Comparison of ENCODE assay signal across 8 mouse cellular contexts in the genomic region with DNA sequence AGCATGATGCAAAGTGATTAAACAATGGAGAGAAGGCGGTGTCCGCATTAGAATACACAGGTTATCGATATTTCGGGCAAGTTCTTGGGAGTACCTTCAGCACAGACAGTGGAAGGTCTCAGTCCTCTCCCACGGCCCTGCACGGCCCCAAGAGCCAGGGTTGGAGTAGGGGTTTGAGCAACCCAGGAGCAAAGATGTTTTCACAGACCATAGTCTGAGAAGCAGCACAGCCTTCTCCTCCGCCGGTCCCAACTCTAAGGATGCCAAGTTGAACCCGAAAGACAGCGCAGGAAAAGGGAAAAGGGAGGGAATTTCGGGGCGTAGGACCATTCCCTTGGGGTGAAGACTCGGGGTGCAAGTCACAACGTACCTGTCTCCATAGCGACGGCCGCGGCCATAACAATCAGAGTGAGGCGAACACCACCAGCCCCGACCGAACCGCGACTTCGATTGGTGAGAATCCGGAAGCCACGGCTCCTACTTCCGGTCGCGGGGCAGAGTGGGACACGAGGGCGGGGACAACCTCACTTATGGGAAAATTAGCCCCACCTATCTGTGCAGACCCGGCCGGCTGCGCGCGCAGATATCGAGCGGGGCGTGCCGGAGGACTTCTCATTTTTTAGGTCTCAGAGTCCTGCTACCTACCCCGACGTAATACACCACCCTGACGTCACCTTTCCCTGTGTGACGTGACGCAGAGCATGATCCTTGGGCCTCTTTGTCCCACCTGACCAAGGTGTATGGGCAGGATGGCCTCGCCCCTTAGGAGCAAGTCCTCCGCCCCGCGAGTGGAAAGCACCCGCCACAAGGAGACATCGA. TPM values are rescaled to one million over a fixed set of nuclear protein-coding genes. Genes with fewer than 3 reads are reported as not detected.
DNase-seq lines count a peak whose midpoint lies in the region; ATAC-seq and TF ChIP-seq lines count a peak whose summit lies in the region.

No protein-coding gene starts in this region.

- peak; percentile 94 for ATAC-seq in heart, embryonic 11.5 days (replicated peaks; ENCODE audit: insufficient number of reproducible peaks, low FRiP score, low TSS enrichment)
- ATAC-seq in kidney, embryonic 16.5 days (ENCODE audit: low FRiP score, low TSS enrichment) = peak; percentile 96

- H3K79me2 ChIP-seq in liver, adult 2 months (ENCODE audit: control insufficient read depth, insufficient read depth, low read length) = no peaks in the 10 kb centered on the region
- peaks cover 12% of the 10 kb centered on the region for H3K79me2 ChIP-seq in myocyte (ENCODE audit: control insufficient read depth, insufficient read depth)

- no peak for TF ChIP-seq POLR2A in bone marrow macrophage, adult 2 months (IDR thresholded peaks at IDR 0.05; ENCODE audit: borderline replicate concordance, low read depth, low read length)
- peak; percentile 77 for TF ChIP-seq POLR2A in embryonic fibroblast, embryonic 13.5 days (IDR thresholded peaks at IDR 0.05; ENCODE audit: low read depth, low read length)
- TF ChIP-seq POLR2A in liver, adult 2 months (IDR thresholded peaks at IDR 0.05; ENCODE audit: extremely low read depth, insufficient read depth, low read length) = peak; percentile 54; the same call in 1 of the 2 replicates
- peak; percentile 86 for TF ChIP-seq POLR2A in myocyte (IDR thresholded peaks at IDR 0.05; ENCODE audit: insufficient read length, low read depth)

- DNase-seq in A20 (ENCODE audit: low read depth, low spot score) = peak; percentile 99
- peak; percentile 89 for DNase-seq in liver, adult 2 months (ENCODE audit: extremely low read depth, low read depth, low spot score)
- DNase-seq in splenic B cell, adult 2 months (ENCODE audit: low read depth, low spot score) = peak; percentile 99

- peak overlapping the region; percentile 74 for H3K9ac ChIP-seq in heart, embryonic 11.5 days (ENCODE audit: low read depth, low read length)
- H3K9ac ChIP-seq in kidney, embryonic 16.5 days (replicated peaks; ENCODE audit: low read length) = peak overlapping the region; percentile 71
- H3K9ac ChIP-seq in liver, adult 2 months (ENCODE audit: low read depth, low read length) = peak overlapping the region; percentile 83

- H3K9me3 ChIP-seq in heart, embryonic 11.5 days (replicated peaks; ENCODE audit: control insufficient read depth, low read length) = no peaks in the 10 kb centered on the region
- H3K9me3 ChIP-seq in kidney, embryonic 16.5 days (ENCODE audit: low read length) = no peaks in the 10 kb centered on the region

- peak overlapping the region; percentile 74 for H3K4me3 ChIP-seq in bone marrow macrophage, adult 2 months (ENCODE audit: insufficient read depth, low read length)
- peak overlapping the region; percentile 83 for H3K4me3 ChIP-seq in embryonic fibroblast, embryonic 13.5 days (ENCODE audit: insufficient read depth, low read length)
- peak overlapping the region; percentile 81 for H3K4me3 ChIP-seq in heart, embryonic 11.5 days (ENCODE audit: low read depth, low read length)
- peak overlapping the region; percentile 64 for H3K4me3 ChIP-seq in kidney, embryonic 16.5 days (ENCODE audit: low read length)
- peak overlapping the region; percentile 75 for H3K4me3 ChIP-seq in liver, adult 2 months (ENCODE audit: insufficient read depth, low read depth, low read length)
- H3K4me3 ChIP-seq in myocyte = peak overlapping the region; percentile 77

- no peak for TF ChIP-seq CTCF in bone marrow macrophage, adult 2 months (IDR thresholded peaks at IDR 0.05; ENCODE audit: low read depth, low read length)
- no peak for TF ChIP-seq CTCF in embryonic fibroblast, embryonic 13.5 days (IDR thresholded peaks at IDR 0.05; ENCODE audit: borderline replicate concordance, insufficient read depth, low read length)
- no peak for TF ChIP-seq CTCF in liver, adult 2 months (IDR thresholded peaks at IDR 0.05; ENCODE audit: low read depth, low read length)

- H3K4me2 ChIP-seq in heart, embryonic 11.5 days = peak overlapping the region; percentile 97
- H3K4me2 ChIP-seq in kidney, embryonic 16.5 days (replicated peaks; ENCODE audit: low read depth, low read length) = peak overlapping the region; percentile 99
- peak overlapping the region; percentile 97 for H3K4me2 ChIP-seq in myocyte (ENCODE audit: low read depth)

- no peaks in the 10 kb centered on the region for H3K27me3 ChIP-seq in heart, embryonic 11.5 days (ENCODE audit: control insufficient read depth, insufficient read depth, low read length)
- H3K27me3 ChIP-seq in kidney, embryonic 16.5 days (ENCODE audit: insufficient read depth, low read length) = no peaks in the 10 kb centered on the region
- H3K27me3 ChIP-seq in liver, adult 2 months (ENCODE audit: control insufficient read depth, insufficient read depth, low read length) = no peaks in the 10 kb centered on the region
- no peaks in the 10 kb centered on the region for H3K27me3 ChIP-seq in myocyte (ENCODE audit: control insufficient read depth, insufficient read depth, insufficient read length)
- no peaks in the 10 kb centered on the region for H3K27me3 ChIP-seq in splenic B cell, adult 2 months (ENCODE audit: control insufficient read depth, insufficient read depth, low read length, poor library complexity, severe bottlenecking)

- peaks cover 12% of the 10 kb centered on the region for H3K36me3 ChIP-seq in heart, embryonic 11.5 days (ENCODE audit: control insufficient read depth, insufficient read depth, low read length)
- peaks cover 13% of the 10 kb centered on the region; the same call in 1 of the 2 replicates for H3K36me3 ChIP-seq in kidney, embryonic 16.5 days (ENCODE audit: insufficient read depth, low read length)
- peaks cover 5% of the 10 kb centered on the region; the same call in 1 of the 2 replicates for H3K36me3 ChIP-seq in liver, adult 2 months (ENCODE audit: control insufficient read depth, insufficient read depth, low read length)
- H3K36me3 ChIP-seq in myocyte (ENCODE audit: control insufficient read depth, insufficient read depth) = peaks cover 18% of the 10 kb centered on the region
- H3K36me3 ChIP-seq in splenic B cell, adult 2 months (ENCODE audit: control insufficient read depth, insufficient read depth, low read length, poor library complexity, severe bottlenecking) = peaks cover 6% of the 10 kb centered on the region

- peaks cover 20% of the 10 kb centered on the region for H3K4me1 ChIP-seq in bone marrow macrophage, adult 2 months (ENCODE audit: control insufficient read depth, insufficient read depth, low read length)
- no peaks in the 10 kb centered on the region; the same call in 1 of the 2 replicates for H3K4me1 ChIP-seq in embryonic fibroblast, embryonic 13.5 days (ENCODE audit: control insufficient read depth, insufficient read depth, low read length)
- H3K4me1 ChIP-seq in heart, embryonic 11.5 days (ENCODE audit: control insufficient read depth, insufficient read depth, low read length) = peaks cover 9% of the 10 kb centered on the region
- H3K4me1 ChIP-seq in kidney, embryonic 16.5 days (ENCODE audit: insufficient read depth, low read length) = peaks cover 3% of the 10 kb centered on the region; the same call in 1 of the 2 replicates
- H3K4me1 ChIP-seq in liver, adult 2 months (ENCODE audit: control insufficient read depth, insufficient read depth, low read length) = peaks cover 6% of the 10 kb centered on the region; the same call in 1 of the 2 replicates

- WGBS in heart, embryonic 11.5 days (ENCODE audit: insufficient replicate concordance) = 1% methylated on average over 51 of the region's 51 CpGs
- WGBS in kidney, embryonic 16.5 days = under 1% methylated on average over 51 of the region's 51 CpGs
- WGBS in liver, adult 2 months = 2% methylated on average over 51 of the region's 51 CpGs

- H3ac ChIP-seq in myocyte (ENCODE audit: control insufficient read depth, insufficient read length) = peak overlapping the region; percentile 17

- peak overlapping the region; percentile 5; the same call in 1 of the 2 replicates for H3K27ac ChIP-seq in bone marrow macrophage, adult 2 months (ENCODE audit: insufficient read depth, low read depth, low read length)
- H3K27ac ChIP-seq in embryonic fibroblast, embryonic 13.5 days (ENCODE audit: insufficient read depth, low read length) = no peak overlapping the region
- peak overlapping the region; percentile 69; the same call in 1 of the 2 replicates for H3K27ac ChIP-seq in heart, embryonic 11.5 days (ENCODE audit: low read depth, low read length)
- peak overlapping the region; percentile 66 for H3K27ac ChIP-seq in kidney, embryonic 16.5 days (ENCODE audit: low read length)
- H3K27ac ChIP-seq in liver, adult 2 months (replicated peaks; ENCODE audit: insufficient read depth, low read depth, low read length) = peak overlapping the region; percentile 48

RNA-seq across cellular contexts. Expression of a gene that starts 0.6 kb away (rescaled TPM):
- 10.0 and 11.0 TPM in 2 replicates for polyA plus RNA-seq in bone marrow macrophage, adult 2 months (2012; ENCODE audit: insufficient read depth, insufficient read length, missing spikeins)
- 13.5 and 13.8 TPM in 2 replicates for polyA plus RNA-seq in embryonic fibroblast, embryonic 13.5 days (2011; ENCODE audit: insufficient read length, low read depth, missing spikeins)
- 31.2 and 32.6 TPM in 2 replicates for polyA plus RNA-seq in heart, embryonic 11.5 days (2014; fragmentation: Nextera tagmentation; extraction: Ambion mirVana)
- 45.5 and 46.1 TPM in 2 replicates for polyA plus RNA-seq in kidney, embryonic 16.5 days (2015; fragmentation: Nextera tagmentation; extraction: Ambion mirVana)
- total RNA-seq in liver, adult 2 months (2014; rRNA removed) = 7.1 and 8.2 TPM in 2 replicates
- 3.4 TPM in 2 replicates for polyA plus RNA-seq in liver, adult 2 months (2012; rRNA removed)
- polyA plus RNA-seq in myocyte (2012; fragmentation: generic; extraction: Trizol) = 20.1 TPM

RNA-seq across cellular contexts. Expression of a gene that starts 7.5 kb away (rescaled TPM):
- polyA plus RNA-seq in bone marrow macrophage, adult 2 months (2012; ENCODE audit: insufficient read depth, insufficient read length, missing spikeins) = 165 and 168 TPM in 2 replicates
- polyA plus RNA-seq in embryonic fibroblast, embryonic 13.5 days (2011; ENCODE audit: insufficient read length, low read depth, missing spikeins) = 131 and 168 TPM in 2 replicates
- polyA plus RNA-seq in heart, embryonic 11.5 days (2014; fragmentation: Nextera tagmentation; extraction: Ambion mirVana) = 150 and 155 TPM in 2 replicates
- 207 and 210 TPM in 2 replicates for polyA plus RNA-seq in kidney, embryonic 16.5 days (2015; fragmentation: Nextera tagmentation; extraction: Ambion mirVana)
- total RNA-seq in liver, adult 2 months (2014; rRNA removed) = 72.9 and 80.2 TPM in 2 replicates
- polyA plus RNA-seq in liver, adult 2 months (2012; rRNA removed) = 32.0 and 37.9 TPM in 2 replicates
- 110 TPM for polyA plus RNA-seq in myocyte (2012; fragmentation: generic; extraction: Trizol)

RNA-seq across cellular contexts. Expression of a gene that starts 7.5 kb away (rescaled TPM):
- 5.8 and 7.1 TPM in 2 replicates for polyA plus RNA-seq in bone marrow macrophage, adult 2 months (2012; ENCODE audit: insufficient read depth, insufficient read length, missing spikeins)
- polyA plus RNA-seq in embryonic fibroblast, embryonic 13.5 days (2011; ENCODE audit: insufficient read length, low read depth, missing spikeins) = 8.0 and 11.8 TPM in 2 replicates
- 5.3 and 5.4 TPM in 2 replicates for polyA plus RNA-seq in heart, embryonic 11.5 days (2014; fragmentation: Nextera tagmentation; extraction: Ambion mirVana)
- 11.7 and 13.1 TPM in 2 replicates for polyA plus RNA-seq in kidney, embryonic 16.5 days (2015; fragmentation: Nextera tagmentation; extraction: Ambion mirVana)
- 2.1 and 2.2 TPM in 2 replicates for total RNA-seq in liver, adult 2 months (2014; rRNA removed)
- polyA plus RNA-seq in liver, adult 2 months (2012; rRNA removed) = 1.4 and 1.7 TPM in 2 replicates
- 2.8 TPM for polyA plus RNA-seq in myocyte (2012; fragmentation: generic; extraction: Trizol)

RNA-seq across cellular contexts. Expression of a gene that starts 8.2 kb away (rescaled TPM):
- polyA plus RNA-seq in bone marrow macrophage, adult 2 months (2012; ENCODE audit: insufficient read depth, insufficient read length, missing spikeins) = 0.31 and 1.0 TPM in 2 replicates
- 0.90 and 1.1 TPM in 2 replicates for polyA plus RNA-seq in embryonic fibroblast, embryonic 13.5 days (2011; ENCODE audit: insufficient read length, low read depth, missing spikeins)
- not detected in 2 replicates for polyA plus RNA-seq in heart, embryonic 11.5 days (2014; fragmentation: Nextera tagmentation; extraction: Ambion mirVana)
- 0.09 and 0.21 TPM in 2 replicates for polyA plus RNA-seq in kidney, embryonic 16.5 days (2015; fragmentation: Nextera tagmentation; extraction: Ambion mirVana)
- total RNA-seq in liver, adult 2 months (2014; rRNA removed) = 0.13 and 0.18 TPM in 2 replicates
- polyA plus RNA-seq in liver, adult 2 months (2012; rRNA removed) = 0.02 and 0.05 TPM in 2 replicates
- polyA plus RNA-seq in myocyte (2012; fragmentation: generic; extraction: Trizol) = 0.10 TPM

RNA-seq across cellular contexts. Expression of a gene that starts 52.2 kb away (rescaled TPM):
- polyA plus RNA-seq in bone marrow macrophage, adult 2 months (2012; ENCODE audit: insufficient read depth, insufficient read length, missing spikeins) = not detected in 2 replicates
- polyA plus RNA-seq in embryonic fibroblast, embryonic 13.5 days (2011; ENCODE audit: insufficient read length, low read depth, missing spikeins) = 0.74 TPM in 1 of 2 replicates, not detected in the other
- polyA plus RNA-seq in heart, embryonic 11.5 days (2014; fragmentation: Nextera tagmentation; extraction: Ambion mirVana) = 0.24 and 0.58 TPM in 2 replicates
- polyA plus RNA-seq in kidney, embryonic 16.5 days (2015; fragmentation: Nextera tagmentation; extraction: Ambion mirVana) = 0.12 and 0.45 TPM in 2 replicates
- total RNA-seq in liver, adult 2 months (2014; rRNA removed) = 0.94 and 1.1 TPM in 2 replicates
- polyA plus RNA-seq in liver, adult 2 months (2012; rRNA removed) = 1.4 and 1.6 TPM in 2 replicates
- 0.72 TPM for polyA plus RNA-seq in myocyte (2012; fragmentation: generic; extraction: Trizol)
